Mouse (Mus musculus) limb, embryonic 14.5 days (tissue): ENCODE measurements at regions not wholly inside any gene's neighbourhood (a gene's known extent, or its start where the extent isn't known, plus 50 kb on each side); places are given as distances from the start of the nearest gene placed in this dataset.
"Not testable (repeated sequence)": the region's sequence is repeated elsewhere in the genome, so short reads cannot be mapped to it uniquely, and the experiment has no call there.

Experiments
- ATAC-seq: fragments of 200-750 bp; cut with Nextera tagmentation; 2 replicates; pipeline ENCODE4 v1.8.0; 2017; ENCODE audit warnings: low read depth, moderate number of reproducible peaks, moderate TSS enrichment; ENCODE audit not compliant: low FRiP score
- DNase-seq: peaks from one replicate; pipeline ENCODE4 v3.0.0-alpha.2; 2015; ENCODE audit warnings: low spot score
- H3K27ac ChIP-seq: fragments of 300-500 bp; sonication (generic); replicated peaks from 2 replicates; pipeline ENCODE4 v1.5.1; 2014; ENCODE audit warnings: low read depth, mild to moderate bottlenecking, low read length, moderate library complexity, mixed read lengths
- H3K27me3 ChIP-seq: fragments of 300-500 bp; sonication (generic); 2 replicates; pipeline ENCODE4 v1.6.1; 2014; ENCODE audit warnings: low read length, mixed read lengths; ENCODE audit not compliant: control insufficient read depth, insufficient read depth
- H3K36me3 ChIP-seq: fragments of 300-500 bp; sonication (generic); 2 replicates; pipeline ENCODE4 v1.6.1; 2014; ENCODE audit warnings: mild to moderate bottlenecking, low read length, moderate library complexity, mixed read lengths; ENCODE audit not compliant: control insufficient read depth, insufficient read depth
- H3K4me1 ChIP-seq: fragments of 300-500 bp; sonication (generic); 2 replicates; pipeline ENCODE4 v1.6.1; 2014; ENCODE audit warnings: antibody characterized with exemption, low read length, mixed read lengths; ENCODE audit not compliant: control insufficient read depth, insufficient read depth
- H3K4me2 ChIP-seq: fragments of 300-500 bp; sonication (generic); replicated peaks from 2 replicates; pipeline ENCODE4 v1.6.1; 2014; ENCODE audit warnings: low read depth, mild to moderate bottlenecking, low read length, moderate library complexity; ENCODE audit not compliant: severe bottlenecking
- H3K4me3 ChIP-seq: fragments of 300-500 bp; sonication (generic); replicated peaks from 2 replicates; pipeline ENCODE4 v1.5.1; 2014; ENCODE audit warnings: low read length
- H3K9ac ChIP-seq: fragments of 300-500 bp; sonication (generic); 2 replicates; pipeline ENCODE4 v1.6.1; 2014; ENCODE audit warnings: mild to moderate bottlenecking, low read depth, low read length, moderate library complexity; ENCODE audit not compliant: severe bottlenecking
- H3K9me3 ChIP-seq: fragments of 300-500 bp; sonication (generic); 2 replicates; pipeline ENCODE4 v1.6.1; 2016; ENCODE audit warnings: low read length; ENCODE audit not compliant: control insufficient read depth
- POLR2A ChIP-seq: fragments of 200-500 bp; IDR thresholded peaks from 2 replicates; pipeline ENCODE4 v1.8.0; 2012; ENCODE audit warnings: inconsistent platforms, mild to moderate bottlenecking, moderate library complexity, borderline replicate concordance; ENCODE audit not compliant: insufficient read depth, insufficient read length; ENCODE audit errors: extremely low read depth
- whole genome bisulfite sequencing: fragments of 180-500 bp; shearing (Covaris S2); extraction: QIAGEN DNeasy Blood & Tissue Kit; methylation state at CpG from one replicate; pipeline ENCODE4 v1.1.7; 2014; 5-methylcytosine and 5-hydroxymethylcytosine counted together

DNA sequence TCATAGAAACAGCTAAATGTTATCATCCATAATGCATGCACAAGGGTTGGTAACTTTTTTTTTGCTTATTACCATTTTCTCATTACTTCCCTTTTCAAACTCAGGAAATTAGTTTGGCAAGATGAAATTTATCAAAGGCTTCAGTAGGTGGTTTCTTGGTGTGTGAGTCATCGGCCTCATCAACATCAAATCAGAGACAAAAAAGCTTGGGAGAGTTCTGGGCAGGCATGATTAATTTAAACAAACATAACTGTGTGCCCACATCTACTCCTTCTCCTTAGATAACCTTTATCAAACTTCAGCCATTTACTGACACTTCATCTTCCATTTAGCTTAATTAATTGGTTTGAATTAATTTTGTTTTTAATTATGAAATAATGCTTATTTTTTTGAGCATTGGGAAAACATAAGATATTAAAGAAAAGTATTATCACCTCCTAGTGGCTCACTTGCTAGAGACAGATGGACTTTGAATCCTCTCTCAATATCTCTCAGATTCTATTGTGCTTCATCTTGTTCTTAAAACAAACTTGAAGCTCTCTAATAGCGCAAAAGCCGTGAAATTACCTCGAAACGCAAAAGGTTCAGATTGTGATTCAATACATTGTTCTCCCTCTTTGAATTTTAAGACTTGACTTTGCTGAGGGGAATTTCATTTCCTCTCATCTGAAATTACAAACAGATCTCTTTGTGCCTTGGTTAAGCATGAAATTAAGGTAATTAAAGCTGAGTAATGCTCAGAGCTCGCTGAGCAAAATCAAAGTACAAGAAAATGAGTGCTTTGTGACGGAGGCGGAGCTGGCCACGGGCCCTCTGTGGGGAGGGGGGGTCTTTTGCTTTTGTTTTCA, 158.7 kb upstream of the Bet1 start:
- no peaks in the 10 kb centered on the region for H3K27me3 ChIP-seq
- no peak overlapping the region for H3K4me2 ChIP-seq
- no peaks in the 10 kb centered on the region for H3K4me1 ChIP-seq
- no peak for TF ChIP-seq POLR2A
- no peak overlapping the region for H3K4me3 ChIP-seq
- no peaks in the 10 kb centered on the region for H3K36me3 ChIP-seq
- WGBS, result 51% methylated on average over 9 of the region's 9 CpGs
- ATAC-seq, result no peak
- no peak for DNase-seq
- no peak overlapping the region for H3K27ac ChIP-seq
- H3K9ac ChIP-seq, result no peak overlapping the region
- no peaks in the 10 kb centered on the region for H3K9me3 ChIP-seq

DNA sequence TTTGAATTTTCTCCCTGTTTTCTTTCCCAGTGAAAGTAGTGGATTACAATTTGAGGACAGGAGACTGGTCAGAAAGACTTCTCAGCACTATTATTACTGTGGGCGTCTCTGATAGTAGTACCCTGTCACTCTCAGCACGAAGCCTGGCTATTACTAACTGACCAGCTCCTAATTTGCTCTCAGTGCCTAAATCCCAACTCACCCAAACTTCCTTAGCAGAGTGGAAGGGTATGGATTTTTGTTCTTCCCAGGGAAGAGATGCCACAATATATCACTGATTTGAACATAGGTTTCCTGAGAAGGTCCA, 159.3 kb upstream of the Bet1 start:
- Histone ChIP-seq H3K9ac (no peak overlapping the region), H3K4me2 (no peak overlapping the region), H3K36me3 (no peaks in the 10 kb centered on the region), H3K4me1 (no peaks in the 10 kb centered on the region), H3K27ac (no peak overlapping the region), H3K27me3 (no peaks in the 10 kb centered on the region), H3K9me3 (no peaks in the 10 kb centered on the region), H3K4me3 (no peak overlapping the region)
- DNase-seq (no peak), ATAC-seq (no peak)
- TF ChIP-seq POLR2A, result no peak
- WGBS, result 66% methylated on average over 2 of the region's 2 CpGs

DNA sequence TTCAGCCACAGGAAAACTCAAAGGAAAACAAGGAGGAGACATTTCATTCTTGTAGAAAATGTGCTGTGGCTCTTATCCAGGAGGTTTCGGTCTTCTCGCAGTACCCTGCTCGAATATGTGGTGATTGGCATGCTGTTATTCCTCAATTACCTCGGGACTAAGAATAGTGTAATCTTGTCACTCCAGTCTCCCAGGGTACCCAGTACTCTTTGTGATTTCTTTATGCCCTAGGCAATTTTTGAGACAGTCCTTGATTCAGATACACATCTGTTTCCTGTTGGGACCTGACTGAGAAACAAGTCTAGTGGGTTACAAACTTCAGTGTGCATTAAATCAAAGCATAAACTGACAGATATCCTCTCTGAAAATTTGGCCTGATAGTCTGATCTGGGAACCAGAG, 189.8 kb upstream of the Bet1 start:
- 39% methylated on average over 4 of the region's 4 CpGs for WGBS
- H3K4me2 ChIP-seq, result no peak overlapping the region
- H3K9ac ChIP-seq, result no peak overlapping the region
- no peaks in the 10 kb centered on the region for H3K27me3 ChIP-seq
- no peaks in the 10 kb centered on the region for H3K36me3 ChIP-seq
- TF ChIP-seq POLR2A, result no peak
- no peak overlapping the region for H3K4me3 ChIP-seq
- H3K9me3 ChIP-seq, result no peaks in the 10 kb centered on the region
- ATAC-seq (no peak), DNase-seq (peak; percentile 16)
- no peak overlapping the region for H3K27ac ChIP-seq
- no peaks in the 10 kb centered on the region for H3K4me1 ChIP-seq

DNA sequence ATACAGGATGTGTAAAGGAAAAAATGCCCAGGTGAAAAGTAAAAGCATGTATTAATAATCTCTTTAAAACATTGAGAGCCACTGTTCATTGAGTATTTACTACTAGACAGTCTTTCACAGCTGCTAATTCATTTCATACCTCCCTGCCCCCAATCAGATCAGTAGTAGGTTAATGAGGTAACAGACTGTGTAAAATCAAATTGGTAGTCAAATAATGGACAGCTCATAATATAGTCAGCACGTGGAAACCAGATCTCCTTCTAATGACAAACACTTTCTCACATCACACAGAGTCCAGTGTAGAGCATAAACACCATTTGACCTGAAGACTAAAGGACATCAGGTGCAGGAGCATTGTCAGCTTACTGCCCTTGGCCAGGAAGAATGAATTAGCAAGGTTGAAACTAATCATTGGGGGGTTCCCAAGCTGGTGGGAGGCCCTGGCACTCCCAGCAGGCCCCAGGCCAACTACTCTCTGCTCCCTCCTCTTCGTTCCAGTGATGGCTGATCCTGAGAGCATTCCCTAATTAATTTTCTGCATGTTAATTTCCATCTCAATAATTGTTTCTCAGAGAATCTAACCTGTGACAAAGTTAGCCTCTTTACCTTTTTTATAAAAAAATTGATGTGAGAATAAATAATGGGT, 190.6 kb upstream of the Bet1 start:
- no peaks in the 10 kb centered on the region for H3K27me3 ChIP-seq
- no peak overlapping the region for H3K9ac ChIP-seq
- H3K9me3 ChIP-seq, result no peaks in the 10 kb centered on the region
- no peak overlapping the region for H3K4me3 ChIP-seq
- H3K4me1 ChIP-seq, result no peaks in the 10 kb centered on the region
- ATAC-seq (no peak), DNase-seq (no peak)
- H3K27ac ChIP-seq, result no peak overlapping the region
- H3K36me3 ChIP-seq, result no peaks in the 10 kb centered on the region
- no peak for TF ChIP-seq POLR2A
- H3K4me2 ChIP-seq, result no peak overlapping the region
- 16% methylated on average over 2 of the region's 2 CpGs for WGBS

DNA sequence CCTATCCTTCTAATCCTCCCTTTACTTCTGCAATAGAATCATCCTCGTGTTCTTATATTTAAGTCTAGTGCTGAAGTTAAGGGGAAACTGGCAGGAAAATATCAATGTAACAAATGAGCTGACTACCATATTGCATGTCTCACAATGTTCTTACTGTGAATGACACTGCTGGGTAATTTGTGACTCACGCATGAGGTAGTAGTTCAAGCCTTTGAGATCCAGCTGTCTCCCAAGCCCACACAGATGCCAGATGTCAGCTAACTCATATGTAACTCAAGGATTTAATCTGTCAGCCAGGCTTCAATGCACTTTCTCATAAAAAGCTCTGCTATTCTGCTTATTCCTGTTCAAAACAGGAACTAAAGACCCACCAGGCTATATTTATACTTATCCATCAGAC, 204.6 kb upstream of the Bet1 start:
- DNase-seq (no peak), ATAC-seq (no peak)
- Histone ChIP-seq H3K27ac (no peak overlapping the region), H3K4me2 (no peak overlapping the region), H3K4me1 (no peaks in the 10 kb centered on the region), H3K36me3 (no peaks in the 10 kb centered on the region), H3K9me3 (no peaks in the 10 kb centered on the region), H3K27me3 (no peaks in the 10 kb centered on the region), H3K4me3 (no peak overlapping the region), H3K9ac (no peak overlapping the region)
- TF ChIP-seq POLR2A, result no peak
- 73% methylated on average over 2 of the region's 2 CpGs for WGBS

DNA sequence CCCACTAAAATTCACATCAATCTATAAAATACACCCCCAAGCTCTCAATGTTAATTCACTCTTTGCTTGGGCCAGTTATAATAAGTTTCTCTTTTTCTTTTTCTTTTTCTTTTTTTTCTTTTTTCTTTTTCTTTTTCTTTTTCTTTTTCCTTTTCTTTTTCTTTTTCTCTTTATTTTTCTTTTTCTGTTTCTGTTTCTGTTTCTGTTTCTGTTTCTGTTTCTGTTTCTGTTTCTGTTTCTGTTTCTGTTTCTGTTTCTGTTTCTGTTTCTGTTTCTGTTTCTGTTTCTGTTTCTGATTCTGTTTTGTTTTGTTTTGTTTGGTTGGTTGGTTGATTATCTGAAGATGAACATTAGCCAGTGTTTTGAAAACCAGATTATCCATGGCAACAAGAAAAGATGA, 201.2 kb upstream of the Col1a2 start:
- not testable (repeated sequence) for H3K4me3 ChIP-seq, H3K27ac ChIP-seq

More for the DNA sequence above, 201.2 kb upstream of the Col1a2 start:
- H3K9me3 ChIP-seq, H3K4me1 ChIP-seq, ATAC-seq, H3K4me2 ChIP-seq, H3K36me3 ChIP-seq, H3K9ac ChIP-seq, DNase-seq, H3K27me3 ChIP-seq: not testable (repeated sequence)
